Mouse (Mus musculus): Measurements from ENCODE around the gene Psme4. TPM values are rescaled to one million over a fixed set of nuclear protein-coding genes. Genes with fewer than 3 reads are reported as not detected.

The Psme4 gene
- 1 to 10 TPM in 1 of 2 experiments, under 1 TPM in 1; 0.90 to 8.2 TPM for polyA plus RNA-seq (2012; fragmentation: generic; extraction: Trizol)

GRCm38 (mm10) chr11:30771267-30771903 is at the start of gene Psme4:
TSS of gene Psme4 (plus strand) at chr11:30771726.

DNA sequence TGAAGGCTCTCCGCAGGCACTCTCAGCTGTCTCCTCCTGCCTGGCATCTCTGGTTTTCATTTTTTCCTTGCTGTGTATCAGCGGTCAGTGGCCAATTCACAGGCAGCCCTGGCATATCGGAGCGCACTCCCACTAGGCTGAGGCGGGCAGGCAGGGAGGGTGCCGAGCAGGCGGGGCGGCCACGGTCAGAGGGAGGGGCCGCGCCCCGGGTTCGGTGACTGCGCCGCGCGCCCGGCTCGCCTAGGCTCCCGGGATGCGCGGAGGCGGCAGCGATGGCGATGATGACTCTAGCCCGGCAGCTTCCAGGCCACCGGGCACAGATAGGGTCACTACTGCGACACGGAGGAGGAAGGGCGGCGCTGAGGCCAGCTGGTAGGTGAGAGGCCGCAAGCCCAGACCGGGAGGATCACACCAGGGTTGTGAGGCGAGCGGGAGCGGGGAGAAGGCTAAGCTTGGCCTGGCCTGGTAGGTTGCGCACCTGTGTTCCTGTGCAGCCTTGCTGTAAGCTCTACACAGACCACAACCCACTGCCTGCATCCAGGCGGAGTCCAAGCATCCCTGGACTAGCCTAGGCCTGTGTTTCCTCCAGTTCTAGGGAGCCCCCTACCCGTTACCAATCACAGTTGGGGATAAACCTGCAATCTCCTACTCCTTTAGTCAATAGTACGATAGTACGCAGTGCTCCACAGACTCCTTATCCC is 113.8 kb downstream of the Psme4 start, which contains the start of the genes Gpr75 and Asb3:
Gene Gpr75, plus strand, starts transcription at position 188 of the 701 bp plus-strand sequence.
Gene Asb3, plus strand, starts transcription at position 246 of the 701 bp plus-strand sequence.

Other genes with a start within 250 kb of the Psme4 start
- gene Acyp2, start 122.1 kb upstream of the Psme4 start, polyA plus RNA-seq (2012; fragmentation: generic; extraction: Trizol) = 1 to 10 TPM in 1 of 2 experiments, under 1 TPM in 1; 0.81 to 6.7 TPM
- under 1 TPM in 1 of 2 experiments, not detected in 1; 0.08 TPM for gene Gpr75, start 113.6 kb downstream of the Psme4 start, polyA plus RNA-seq (2012; fragmentation: generic; extraction: Trizol)
- 1 to 10 TPM in 1 of 2 experiments, under 1 TPM in 1; 0.91 to 9.5 TPM for gene Asb3, start 113.7 kb downstream of the Psme4 start, polyA plus RNA-seq (2012; fragmentation: generic; extraction: Trizol)
- 10 to 100 TPM in 1 of 2 experiments, 1 to 10 TPM in 1; 1.7 to 20.9 TPM for gene Erlec1, start 182.6 kb downstream of the Psme4 start, polyA plus RNA-seq (2012; fragmentation: generic; extraction: Trizol)
- 1 to 10 TPM in 1 of 2 experiments, under 1 TPM in 1; 0.95 to 5.2 TPM for gene Chac2, start 214.6 kb downstream of the Psme4 start, polyA plus RNA-seq (2012; fragmentation: generic; extraction: Trizol)

All from C3H10T1/2 (cell line).